Mouse (Mus musculus) heart, postnatal 14 days (tissue): Measurements from ENCODE around the gene Zim1. TPM values are rescaled to one million over a fixed set of nuclear protein-coding genes. Genes with fewer than 3 reads are reported as not detected.

Source experiments
- DNase-seq, 2 experiments: peaks; one replicate each; pipeline ENCODE4 v3.0.0; 2021 to 2022
- intact Hi-C: fragments of 180-260 bp; cut with DNase I; formaldehyde crosslinking; loops from one replicate; pipeline ENCODE4 v1.15.1; 2025
- long read RNA-seq, 2 experiments: library from polyadenylated mRNA; stranded (forward); transcript quantifications; one replicate each; pipeline ENCODE4 v2.0.0; 2021
- total RNA-seq, 2 experiments: library from RNA; stranded (reverse); gene quantifications; 2 replicates each; pipeline ENCODE4 v1.2.3; 2021

Gene Zim1
- total RNA-seq = 1 to 10 TPM; 4.9 to 5.8 TPM
- long read RNA-seq, experiment 1, partial matches to known transcripts = 0 of 1 reads
- long read RNA-seq, experiment 1, other reads (novel, unspliced or antisense) = 1 of 1 reads
- long read RNA-seq, experiment 2 = 0 reads

DNA sequence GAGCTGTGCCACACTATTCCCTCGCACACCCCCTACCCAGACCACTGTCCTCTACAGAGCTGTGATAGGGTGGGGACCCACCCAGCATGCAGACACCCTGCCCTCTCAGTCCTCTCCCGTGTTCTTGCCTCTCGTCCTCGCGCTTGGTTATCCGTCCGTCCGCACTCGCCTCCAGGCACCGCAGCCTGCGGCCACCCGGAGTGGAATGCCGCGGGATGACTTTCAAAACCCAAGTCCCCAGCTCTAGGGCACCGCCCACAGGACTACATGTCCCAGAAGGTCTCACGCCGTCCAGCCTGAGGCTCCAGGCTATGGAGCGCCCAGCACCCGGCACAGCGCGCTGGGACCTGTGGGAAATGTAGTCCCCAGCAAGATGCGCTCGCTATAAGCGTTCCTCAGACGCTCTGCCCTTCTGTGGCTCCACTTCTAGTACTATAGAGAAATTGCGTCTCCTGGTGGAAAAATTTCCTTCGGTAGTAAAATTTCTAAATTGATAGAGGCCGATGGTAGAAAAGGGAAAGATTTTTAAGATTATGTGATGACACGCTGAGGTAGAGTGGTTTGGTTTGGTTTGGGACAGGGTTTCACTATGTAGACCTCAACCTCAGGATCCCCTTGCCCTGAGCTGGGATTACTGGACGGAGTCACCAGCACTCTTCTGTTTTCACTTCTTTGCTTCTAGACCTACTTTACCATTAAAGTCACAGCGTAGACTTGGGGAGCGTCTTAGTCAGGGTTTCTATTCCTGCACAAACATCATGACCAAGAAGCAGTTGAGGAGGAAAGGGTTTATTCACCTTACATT lies at the start of gene Zim1:
Gene Zim1 (minus strand): TSS at position 210 of the 805 bp plus-strand sequence.
- peak; percentile 80 to 88 for DNase-seq
- intact Hi-C loops = no loop called here

DNA sequence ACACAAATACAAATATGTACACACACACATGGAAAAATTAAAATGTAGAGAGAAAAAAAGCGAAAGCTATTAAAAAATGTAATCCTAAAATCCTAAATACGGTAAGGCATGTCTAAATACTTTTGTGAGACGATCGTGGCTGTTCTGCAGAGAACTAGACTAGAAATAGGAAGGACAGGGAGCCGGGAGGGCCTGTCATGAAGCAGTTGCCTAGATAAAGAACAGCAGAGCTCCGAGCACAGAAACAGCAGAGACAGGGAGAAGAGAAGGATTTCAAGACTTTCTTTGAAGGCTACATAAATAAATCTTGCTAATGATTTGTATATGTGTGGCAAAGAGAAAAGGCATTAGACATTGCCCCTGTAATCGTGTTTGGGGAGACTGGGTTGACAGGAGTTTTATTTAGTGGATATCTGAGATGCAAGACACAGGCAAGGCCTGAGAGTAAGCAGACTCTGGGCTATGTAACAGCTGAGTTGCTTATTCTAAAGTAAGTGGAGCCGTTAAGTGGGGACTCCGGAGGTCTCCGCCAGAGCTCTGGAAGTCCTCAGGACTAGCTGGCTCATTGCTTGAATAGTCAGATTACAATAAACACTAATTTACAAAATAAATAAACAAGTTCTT lies 48.1 kb upstream of the Zim1 start:
- intact Hi-C loops = no loop called here

DNA sequence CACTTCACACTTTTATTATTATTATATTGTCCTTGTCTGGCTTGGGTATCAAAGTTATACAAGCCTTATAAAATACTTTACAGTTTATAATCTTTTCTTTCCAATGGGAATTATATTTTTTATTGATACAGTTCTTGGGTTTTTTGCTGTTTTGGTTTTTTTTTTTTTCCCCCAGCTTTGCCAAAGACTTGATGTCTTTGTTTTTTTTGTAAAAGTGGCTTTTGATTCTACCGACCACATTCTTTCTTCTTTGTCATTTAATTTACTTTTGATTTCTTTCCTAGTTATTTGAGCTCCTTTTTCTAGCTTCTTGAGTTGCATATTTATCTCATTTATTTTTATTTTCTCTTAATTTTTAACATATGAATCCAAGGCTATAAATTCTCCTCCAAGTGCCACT lies 39.8 kb upstream of the Zim1 start:
- intact Hi-C loops = no loop called here
- DNase-seq = no peak

More for the DNA sequence above, 48.1 kb upstream of the Zim1 start:
- no peak for DNase-seq

DNA sequence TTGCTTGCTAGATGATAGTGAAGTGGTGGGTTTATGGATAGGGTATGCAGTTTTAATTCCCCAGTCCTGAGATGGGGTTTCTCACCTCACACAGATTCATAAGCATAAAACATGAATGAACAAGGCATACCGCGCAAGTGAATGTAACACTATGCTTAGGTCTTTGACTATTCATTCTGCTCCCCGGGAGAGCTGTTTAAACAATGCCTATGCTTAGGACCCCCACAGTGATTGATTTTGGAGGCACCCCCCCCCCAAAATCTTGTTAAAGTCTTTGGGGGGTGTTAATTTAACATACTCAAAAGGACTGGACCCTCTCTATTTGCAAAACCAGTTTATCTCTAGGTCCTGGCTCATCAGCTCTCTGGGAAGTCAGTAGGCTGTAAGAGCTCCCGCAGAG lies 35.7 kb upstream of the Zim1 start:
- intact Hi-C loops = loop anchor here (5.0 kb wide), 2 partner anchors 60 to 185 kb away; no protein-coding TSS in a partner anchor
- no peak for DNase-seq

DNA sequence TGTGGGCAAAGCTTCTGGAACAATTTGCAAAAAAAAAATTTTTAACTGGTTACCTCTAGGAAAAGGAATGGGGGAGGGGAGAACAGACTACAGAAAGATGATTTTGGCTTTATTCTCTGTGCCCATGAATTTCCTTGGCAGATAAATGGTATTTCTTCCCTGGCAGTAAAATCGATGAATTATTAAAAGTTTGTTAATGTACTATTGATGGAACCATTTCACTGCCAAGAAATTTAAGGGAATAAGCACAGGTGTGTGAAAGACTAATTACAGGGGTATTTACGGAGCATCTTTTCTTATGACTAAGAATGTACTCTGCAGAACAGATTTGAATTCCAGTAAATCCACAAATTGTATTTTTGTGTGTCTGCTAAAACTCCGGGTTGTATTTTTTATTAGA lies 35.1 kb upstream of the Zim1 start:
- DNase-seq = no peak
- intact Hi-C loops = loop anchor here (5.0 kb wide), 2 partner anchors 61 to 186 kb away; no protein-coding TSS in a partner anchor

DNA sequence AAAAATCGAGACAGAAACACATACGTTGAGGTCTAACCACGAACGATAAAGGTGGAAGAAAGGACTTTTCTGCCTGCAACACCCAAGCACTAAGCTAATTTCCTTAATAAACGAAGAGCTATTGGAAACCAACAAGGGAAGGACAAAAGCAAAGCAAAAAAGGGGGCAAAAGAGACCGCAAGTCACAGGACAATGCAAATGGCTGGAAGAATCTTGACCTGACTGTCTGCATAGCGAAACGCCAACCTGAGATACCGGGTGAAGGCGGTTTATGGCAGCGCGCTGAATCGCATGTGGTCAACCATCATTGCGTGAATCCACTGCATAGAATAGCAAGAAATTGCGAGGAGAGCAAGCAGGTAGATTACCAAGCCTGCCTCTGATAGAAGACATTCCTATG lies 34.6 kb upstream of the Zim1 start:
- intact Hi-C loops = loop anchor here (5.0 kb wide), 2 partner anchors 62 to 186 kb away; no protein-coding TSS in a partner anchor
- no peak for DNase-seq

DNA sequence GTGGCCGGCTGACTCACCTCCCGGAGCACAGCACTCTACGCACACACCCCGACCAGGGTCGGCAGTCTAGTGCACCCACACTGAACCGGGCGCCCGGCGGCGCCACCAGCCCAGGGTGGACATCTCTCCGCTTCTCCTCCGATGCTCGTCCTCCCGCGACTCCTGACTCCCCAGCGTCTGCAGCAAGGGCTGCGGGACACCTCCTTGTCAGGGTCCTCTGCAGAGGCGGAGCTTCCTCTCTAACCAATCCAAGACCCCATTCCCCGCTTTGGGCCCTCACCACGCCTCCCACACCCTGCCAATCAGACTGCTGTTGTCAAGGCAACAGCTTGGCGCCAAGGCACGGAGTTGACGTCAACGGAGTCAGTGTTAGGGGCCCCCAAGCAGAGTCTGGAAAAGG lies 34.0 kb upstream of the Zim1 start, which contains the start of the genes Peg3 and Usp29:
Gene Peg3 (minus strand): TSS at position 191 of the 400 bp plus-strand sequence.
Gene Usp29 (plus strand): TSS at position 338 of the 400 bp plus-strand sequence.
- peak; percentile 79 to 88 for DNase-seq
- intact Hi-C loops = loop anchor here (5.0 kb wide), 2 partner anchors 62 to 187 kb away; no protein-coding TSS in a partner anchor

DNA sequence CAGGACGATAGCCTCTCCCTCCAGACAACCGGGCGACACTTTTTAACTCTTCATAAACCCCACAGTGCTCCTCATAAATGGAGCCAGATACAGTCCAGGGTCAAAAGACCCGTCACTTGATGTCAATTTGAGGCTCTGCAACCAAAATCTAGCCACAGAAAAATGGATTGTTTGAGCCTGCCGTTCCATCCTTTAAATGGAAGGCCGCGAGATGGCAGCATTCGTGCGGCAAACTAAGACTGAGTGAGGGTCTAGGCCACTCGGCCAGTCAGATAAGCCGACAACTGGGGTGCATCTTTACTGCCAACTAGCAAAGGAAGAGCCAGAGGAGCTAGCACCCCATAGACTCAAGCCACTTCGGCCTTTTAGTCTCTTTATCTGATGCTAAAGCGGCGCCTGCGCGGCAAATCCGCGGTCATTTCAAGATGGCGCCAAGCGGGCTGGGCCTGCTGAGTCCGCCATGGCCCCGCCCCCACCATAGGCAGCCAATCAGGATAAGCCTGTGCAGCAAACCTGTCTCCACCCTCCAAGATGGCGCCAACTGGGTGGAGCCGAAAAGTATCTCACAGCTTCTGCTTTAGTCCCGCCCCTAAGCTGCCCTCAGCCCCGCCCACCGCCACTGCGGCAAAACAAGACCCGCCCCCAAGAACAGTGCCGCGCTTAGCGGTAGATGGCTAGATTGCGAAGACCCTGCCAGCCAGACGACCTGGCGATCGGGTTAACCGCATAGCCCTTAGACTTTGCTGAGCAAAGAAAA lies 33.0 kb upstream of the Zim1 start:
- DNase-seq = peak; percentile 93 to 94
- intact Hi-C loops = no loop called here

DNA sequence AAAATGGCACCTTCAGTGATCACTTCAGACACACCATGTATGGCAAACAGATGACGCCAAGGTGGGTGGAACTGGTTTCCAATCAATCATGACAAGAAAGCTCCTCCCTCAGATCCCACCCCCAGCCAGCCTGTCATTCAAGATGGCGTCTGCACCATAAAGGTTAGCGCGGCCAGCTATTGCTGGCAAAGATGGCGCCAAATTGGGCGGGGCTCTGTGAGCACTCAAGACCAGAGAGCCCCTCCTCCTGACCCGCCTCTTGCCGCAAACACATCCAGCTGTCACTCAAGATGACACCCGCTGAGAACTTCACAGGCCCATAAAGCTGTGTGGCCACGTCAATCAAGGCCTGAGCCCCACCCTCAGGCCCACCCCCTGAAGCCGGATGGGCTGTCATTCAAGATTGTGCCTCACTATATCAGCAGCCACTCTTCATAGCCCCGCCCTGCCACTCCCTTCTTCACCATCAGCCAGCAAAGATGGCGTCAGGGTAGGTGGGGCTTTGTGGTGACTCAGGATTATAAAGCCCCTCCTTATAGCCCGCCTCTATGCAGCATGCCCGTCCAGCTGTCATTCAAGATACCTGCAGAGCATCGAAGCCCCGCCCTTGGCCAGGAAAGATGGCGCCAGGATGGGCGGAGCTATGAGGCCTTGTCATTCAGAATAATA lies 32.1 kb upstream of the Zim1 start:
- intact Hi-C loops = no loop called here
- DNase-seq = peak; percentile 85 to 88

DNA sequence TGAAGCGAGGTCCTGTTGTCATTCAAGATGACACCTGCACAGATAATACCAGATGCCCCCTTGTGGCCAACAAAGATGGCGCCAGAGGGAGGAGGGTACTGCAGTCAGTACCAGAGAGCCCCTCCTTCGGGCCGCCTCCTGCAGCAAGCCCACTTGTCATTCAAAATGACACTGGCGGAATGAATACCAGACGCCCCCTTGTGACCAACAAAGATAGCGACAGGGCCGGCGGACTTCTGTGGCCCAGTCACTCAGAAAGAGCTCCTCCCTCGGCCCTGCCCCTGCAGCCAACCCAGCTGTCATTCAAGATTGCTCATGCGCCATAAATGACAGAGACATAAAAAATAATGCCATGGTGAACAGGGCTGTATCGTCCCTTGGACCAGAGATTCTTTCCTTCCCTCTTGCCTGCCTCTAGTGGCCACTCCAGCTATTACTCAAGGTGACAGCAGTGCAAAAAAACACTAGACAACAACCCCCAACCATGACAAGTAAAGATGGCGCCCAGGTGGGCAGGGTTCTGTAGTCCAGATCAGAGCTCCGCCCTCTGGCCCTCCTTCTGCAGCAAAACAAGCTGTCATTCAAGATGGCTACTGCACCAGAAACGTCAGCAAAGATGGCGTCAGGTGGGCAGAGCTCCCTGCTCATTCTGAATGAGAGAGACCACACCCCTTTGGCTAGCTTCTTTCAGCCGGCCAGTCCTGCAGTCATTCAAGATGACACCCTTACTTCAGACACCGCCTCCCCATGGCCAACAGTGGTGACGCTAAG lies 31.3 kb upstream of the Zim1 start:
- peak; percentile 73 to 77 for DNase-seq
- intact Hi-C loops = loop anchor here (2.0 kb wide), 1 partner anchor 365 kb away; the partner anchor contains the start of gene Zfp78

DNA sequence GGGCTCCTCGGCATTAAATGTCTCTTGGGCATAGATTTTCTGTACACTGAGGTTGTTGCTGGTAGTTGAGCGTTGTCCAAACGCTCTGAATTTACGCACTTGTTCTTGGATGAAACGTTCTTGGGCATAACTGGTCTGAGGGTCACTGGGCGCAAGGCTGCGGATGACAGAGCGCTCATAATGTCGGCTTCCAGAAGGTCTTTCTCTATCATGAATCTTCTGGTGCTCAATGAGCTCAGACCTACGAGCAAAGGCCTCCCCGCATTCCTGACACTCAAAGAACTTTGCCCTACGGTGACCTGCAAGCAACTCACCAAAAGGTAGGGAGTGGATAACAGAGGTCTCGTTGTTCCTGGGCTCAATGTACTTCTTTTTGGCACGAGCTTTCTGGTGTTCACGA lies 13.1 kb upstream of the Zim1 start:
- intact Hi-C loops = no loop called here
- DNase-seq = no peak

DNA sequence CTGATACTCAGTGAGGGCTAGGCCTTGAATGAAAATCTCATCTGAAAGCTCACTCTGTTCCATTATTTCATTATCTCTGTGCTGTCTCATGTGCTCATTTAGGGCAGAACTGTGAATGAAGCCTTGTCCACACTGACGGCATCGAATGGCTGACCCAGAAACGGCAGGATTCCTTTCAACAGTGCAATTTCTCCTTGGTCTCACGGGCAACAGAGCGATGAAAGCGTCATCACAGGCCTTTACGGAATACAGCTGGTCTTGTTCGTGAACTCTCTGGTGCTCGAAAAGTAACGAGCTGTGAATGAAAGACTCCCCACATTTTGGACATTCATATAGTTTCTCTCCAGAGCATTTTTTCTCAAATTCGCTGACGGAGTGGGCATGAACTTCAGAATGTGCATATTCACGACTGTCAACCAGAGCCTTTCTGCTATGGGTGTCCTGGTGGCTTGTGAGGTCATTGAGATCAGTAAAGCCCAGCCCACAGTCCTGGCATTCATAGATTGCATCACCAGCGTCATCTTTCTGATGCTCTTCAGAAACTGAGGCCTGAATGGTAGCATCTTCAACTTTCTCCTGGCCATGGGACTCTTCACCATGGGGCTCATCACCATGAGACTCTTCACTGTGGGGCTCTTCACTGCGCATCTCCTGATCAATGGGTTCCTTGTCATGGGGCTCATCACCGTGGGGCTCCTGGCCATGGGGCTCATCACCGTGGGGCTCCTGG lies 12.4 kb upstream of the Zim1 start:
- peak in 1 of 2 experiments; percentile 10 for DNase-seq
- intact Hi-C loops = no loop called here

DNA sequence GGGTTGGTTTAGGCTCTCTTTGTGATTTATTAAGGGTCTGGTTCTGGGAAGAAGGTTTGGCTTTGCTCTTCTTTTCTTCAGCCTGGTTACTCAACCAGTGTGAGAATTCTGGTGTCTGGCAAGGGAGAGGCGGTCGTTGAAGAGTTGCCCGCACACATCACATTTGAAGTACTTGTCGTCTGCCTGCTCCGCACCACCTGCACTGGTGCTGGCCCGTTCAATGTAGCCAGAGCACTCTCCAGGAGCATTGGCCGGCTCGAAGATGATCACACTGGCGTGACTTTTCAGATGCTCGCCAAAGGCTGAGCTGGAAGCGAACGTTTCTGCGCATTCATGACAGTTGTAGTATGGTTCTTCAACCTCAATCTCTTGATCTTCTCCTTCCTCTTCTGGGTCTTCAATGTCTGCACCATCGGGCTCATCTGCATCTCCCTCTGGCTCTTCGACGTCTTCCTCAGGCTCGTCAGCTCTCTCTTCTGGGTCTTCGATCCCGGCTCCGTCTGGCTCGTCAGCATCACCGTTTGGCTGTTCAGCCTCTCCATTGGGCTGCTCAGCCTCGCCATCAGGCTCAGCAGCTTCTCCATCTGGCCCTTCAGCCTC lies 11.3 kb upstream of the Zim1 start:
- no peak for DNase-seq
- intact Hi-C loops = no loop called here

DNA sequence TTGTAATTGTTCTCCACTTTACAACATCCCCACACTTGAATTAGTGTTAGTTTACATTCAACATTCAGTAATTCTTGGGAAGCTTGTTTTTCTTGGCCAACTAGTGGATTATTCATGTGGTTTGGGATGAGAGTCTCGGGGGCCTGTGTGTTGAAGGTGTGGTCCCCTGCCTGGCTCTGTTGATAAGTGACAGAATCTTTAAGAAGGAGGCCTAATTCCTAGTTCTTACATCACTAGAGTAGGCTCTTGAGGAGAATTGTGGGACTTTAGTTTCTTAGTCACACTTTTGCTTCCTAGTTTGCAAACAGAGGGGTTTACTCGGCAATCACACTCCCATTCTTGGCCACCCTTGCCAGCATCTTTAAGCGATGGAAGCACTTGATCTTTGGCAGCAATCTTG lies 3.0 kb upstream of the Zim1 start:
- intact Hi-C loops = no loop called here
- no peak for DNase-seq

DNA sequence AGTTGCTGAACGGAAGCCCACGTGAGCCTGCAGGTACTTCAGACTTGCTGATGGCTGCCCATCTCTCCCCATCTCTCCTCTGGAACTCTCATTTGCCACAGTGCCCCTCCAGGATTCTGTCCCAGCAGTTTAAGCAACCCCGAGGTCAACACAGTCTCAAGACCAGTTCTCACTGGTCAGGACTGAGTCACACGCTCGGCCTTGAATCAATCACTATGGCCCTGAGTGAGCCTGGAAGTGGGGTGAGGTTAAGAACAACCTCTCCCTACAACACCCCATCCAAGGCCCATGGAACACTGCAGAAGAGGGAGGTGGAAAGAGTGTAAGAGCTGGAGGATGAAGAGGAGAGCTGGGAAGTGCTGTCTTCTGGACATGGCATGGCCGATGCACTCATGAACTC lies 10.7 kb downstream of the Zim1 start:
- intact Hi-C loops = no loop called here
- DNase-seq = no peak

DNA sequence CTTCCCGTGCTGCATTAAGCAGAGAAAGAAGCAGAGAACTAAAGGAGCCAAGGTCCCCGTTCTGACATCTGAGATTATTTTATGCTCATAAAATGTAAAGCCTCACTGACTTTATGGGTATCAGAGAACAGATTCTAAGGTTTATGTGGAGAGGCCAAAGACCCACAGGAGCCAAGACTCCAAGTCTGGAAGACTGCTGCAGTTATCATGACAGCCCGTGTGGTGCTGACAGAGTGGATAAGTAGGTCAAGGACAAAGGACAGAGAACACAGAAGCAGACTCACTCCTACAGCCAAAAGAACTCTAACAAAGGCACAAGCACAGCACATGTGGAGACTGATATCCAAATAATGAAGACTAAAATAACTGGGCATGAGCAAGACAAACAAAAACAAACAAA lies 29.5 kb downstream of the Zim1 start:
- intact Hi-C loops = no loop called here
- DNase-seq = peak in 1 of 2 experiments; percentile 5

DNA sequence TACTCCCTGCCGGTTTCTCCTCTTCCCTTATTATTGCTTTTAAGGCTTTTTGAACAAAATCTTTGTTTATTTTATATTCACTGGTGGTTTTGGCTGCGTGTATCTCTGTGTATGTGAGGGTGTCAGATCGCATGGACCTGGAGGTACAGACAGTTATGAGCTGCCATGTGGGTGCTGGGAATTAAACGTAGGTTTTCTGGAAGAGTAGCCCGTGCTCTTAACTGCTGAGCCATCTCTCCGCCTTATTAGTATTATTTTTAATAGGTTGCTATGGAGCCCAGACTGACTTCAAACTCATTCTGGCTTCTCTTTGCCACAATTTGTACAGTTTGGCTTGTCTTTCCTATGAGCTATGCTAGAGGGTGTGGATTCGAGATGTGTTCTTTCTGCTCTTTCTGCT lies 32.8 kb downstream of the Zim1 start:
- no peak for DNase-seq
- intact Hi-C loops = no loop called here

DNA sequence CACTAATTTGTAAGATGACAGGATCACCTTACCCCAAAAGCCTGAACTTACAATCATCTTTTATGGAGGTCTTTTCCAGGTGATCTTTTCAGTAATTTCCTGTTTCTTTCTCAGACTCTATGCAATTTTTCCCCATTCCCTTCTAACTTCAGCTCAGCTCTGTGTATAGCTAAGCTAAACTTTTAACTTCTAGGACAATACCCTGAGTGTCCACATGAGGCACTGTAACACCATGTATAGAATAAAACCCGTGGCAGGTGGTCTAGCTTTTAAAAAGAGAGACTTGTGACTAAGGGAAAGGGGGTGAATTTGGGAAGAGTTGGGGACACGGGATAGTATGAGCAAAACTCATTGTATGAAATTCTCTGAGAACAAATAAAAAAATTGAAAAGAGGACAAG lies 36.6 kb downstream of the Zim1 start:
- peak; percentile 15 to 56 for DNase-seq
- intact Hi-C loops = loop anchor here (1.0 to 2.0 kb wide), 2 partner anchors 259 to 278 kb away; no protein-coding TSS in a partner anchor
